Mouse (Mus musculus): Measurements from ENCODE around the gene Zfp62.

DNA sequence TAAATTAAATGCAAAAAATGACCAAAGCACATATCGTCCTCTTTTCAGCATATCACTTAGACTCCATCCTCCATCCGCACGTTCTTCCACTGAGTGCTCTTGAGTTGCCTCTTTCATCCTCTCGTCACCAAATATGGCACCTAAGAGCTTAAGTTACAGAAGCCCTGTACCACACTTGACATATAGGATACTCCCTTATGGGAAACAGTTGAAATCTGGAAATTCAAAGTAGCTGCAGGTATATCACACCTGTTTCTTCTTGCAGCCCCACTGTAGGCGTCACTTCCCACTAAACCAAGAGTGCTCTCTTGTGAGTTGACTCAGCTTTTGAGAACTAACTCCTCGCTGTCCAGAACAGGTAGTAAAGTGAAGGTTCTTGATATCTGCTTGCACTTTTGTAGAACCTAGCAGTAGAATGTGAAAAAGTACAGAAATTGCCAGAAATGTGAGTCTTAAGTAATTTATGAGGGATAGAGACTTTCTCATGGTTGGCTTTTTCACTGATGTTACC, 2.0 kb downstream of the Zfp62 start:
- TF ChIP-seq POLR2A (IDR thresholded peaks at IDR 0.05; ENCODE audit: insufficient read depth, low read length), result no peak
- no peak for TF ChIP-seq CTCF (IDR thresholded peaks at IDR 0.05; ENCODE audit: low read depth, low read length)
